Mouse (Mus musculus): ENCODE measurements around the gene Gm13199. TPM values are rescaled to one million over a fixed set of nuclear protein-coding genes. Genes with fewer than 3 reads are reported as not detected.

The Gm13199 gene
- total RNA-seq, 2 experiments from 2014 or later: 0.86 to 3.4 TPM

DNA sequence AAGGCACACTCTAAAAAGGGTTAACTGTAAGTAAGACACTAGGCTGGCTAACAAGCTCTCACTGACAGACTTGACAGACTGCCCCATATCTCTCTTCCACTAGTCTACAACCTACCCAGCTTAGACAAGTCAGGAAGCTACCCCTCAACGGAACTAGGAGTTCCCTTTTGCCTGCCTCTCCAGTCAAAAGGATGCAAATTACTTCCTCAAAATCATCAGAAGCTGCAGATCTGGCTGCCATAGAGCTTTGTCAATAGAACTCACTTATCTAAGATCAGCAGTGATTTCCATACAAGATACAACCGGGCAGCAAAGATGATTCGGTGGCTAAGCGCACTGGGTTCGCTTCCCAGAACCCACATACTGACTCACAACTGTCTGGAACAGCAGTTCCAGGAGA, 38.0 kb downstream of the Gm13199 start:
- DNase-seq (ENCODE audit: low spot score in 2 of 2): no peak
- intact Hi-C loops (cut with DNase I): no loop called here

DNA sequence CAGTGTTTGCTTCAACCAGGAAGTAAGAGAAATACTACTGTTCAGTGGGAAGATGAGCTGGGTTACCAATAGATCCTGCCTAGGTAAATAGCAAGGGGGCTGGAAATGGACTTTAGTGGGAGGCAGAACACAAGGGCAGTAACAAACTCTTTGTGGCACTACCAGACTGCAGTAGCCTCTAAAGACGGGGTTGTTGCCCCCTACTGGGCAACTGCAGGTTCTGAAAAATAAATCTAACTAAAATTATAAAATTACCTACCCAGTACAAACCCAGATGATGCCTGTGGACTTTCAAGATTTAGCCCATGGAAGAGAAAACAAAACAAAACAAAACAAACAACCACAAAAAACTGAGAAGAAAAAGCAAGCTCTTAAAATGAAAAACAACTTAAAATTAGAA, 38.5 kb downstream of the Gm13199 start:
- DNase-seq (ENCODE audit: low spot score in 2 of 2): no peak
- intact Hi-C loops (cut with DNase I): no loop called here

DNA sequence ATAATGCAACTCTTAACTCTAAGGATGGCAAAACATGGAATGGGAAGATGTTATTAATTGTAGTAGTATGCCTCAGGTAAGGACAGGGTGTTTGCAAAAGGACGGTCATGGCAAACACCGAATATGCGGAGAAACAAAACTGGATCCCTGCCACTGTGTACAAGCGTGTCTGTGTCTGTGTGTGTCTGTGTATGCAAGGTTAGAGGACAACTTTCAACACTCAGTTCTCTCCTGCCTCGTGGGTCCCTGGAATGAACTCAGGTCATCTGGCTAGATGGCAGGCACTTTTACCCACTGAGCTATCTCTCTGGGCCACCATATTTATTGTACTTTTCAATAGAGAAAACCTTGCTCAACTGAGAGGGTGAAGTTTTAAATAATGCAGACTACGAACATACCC, 40.3 kb downstream of the Gm13199 start:
- DNase-seq (ENCODE audit: low spot score in 2 of 2): no peak
- intact Hi-C loops (cut with DNase I): no loop called here

DNA sequence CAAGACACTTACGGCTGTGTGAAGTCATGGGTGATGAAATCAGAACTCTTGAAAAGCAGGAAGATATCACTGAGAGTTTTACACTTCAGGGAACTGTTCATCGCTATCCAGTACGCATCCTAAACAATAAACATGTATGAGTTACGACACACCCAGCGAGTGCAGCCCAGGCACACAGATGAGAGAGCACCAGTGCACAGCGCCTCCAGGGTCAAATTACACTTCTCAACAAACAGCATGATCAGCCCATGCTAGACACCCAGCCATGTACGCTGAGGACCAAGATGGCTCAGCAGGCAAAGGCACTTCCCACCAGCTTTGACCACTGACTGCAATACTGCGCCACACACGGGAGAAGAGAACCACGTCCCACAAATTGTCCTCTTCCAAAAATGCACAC, 41.5 kb downstream of the Gm13199 start:
- intact Hi-C loops (cut with DNase I): no loop called here
- no peak for DNase-seq (ENCODE audit: low spot score in 2 of 2)

Other genes starting within 250 kb of the Gm13199 start
- 100 to 1,000 TPM; 121 to 124 TPM for gene Camk1d, start 148.4 kb downstream of the Gm13199 start, total RNA-seq (2021)
- gene Nudt5, start 17.9 kb downstream of the Gm13199 start, total RNA-seq (2021): 10 to 100 TPM; 21.5 to 22.2 TPM
- 100 to 1,000 TPM; 139 to 167 TPM for gene Cdc123, start 17.8 kb downstream of the Gm13199 start, total RNA-seq (2021)
- 100 to 1,000 TPM in 1 of 2 experiments, 10 to 100 TPM in 1; 71.9 to 116 TPM for gene Sec61a2, start 32.5 kb upstream of the Gm13199 start, total RNA-seq (2021)
- gene Dhtkd1, start 79.9 kb upstream of the Gm13199 start, total RNA-seq (2021): 10 to 100 TPM in 1 of 2 experiments, 1 to 10 TPM in 1; 9.0 to 11.0 TPM
- gene Upf2, start 88.5 kb upstream of the Gm13199 start, total RNA-seq (2021): 10 to 100 TPM; 30.1 to 41.9 TPM